Mouse (Mus musculus) liver, postnatal 0 days (tissue): Measurements from ENCODE around the gene Lnpk. TPM values are rescaled to one million over a fixed set of nuclear protein-coding genes. Genes with fewer than 3 reads are reported as not detected.

Experiments
- ATAC-seq: fragments of 200-750 bp; cut with Nextera tagmentation; 2 replicates; pipeline ENCODE4 v1.8.0; 2017; ENCODE audit warnings: mild to moderate bottlenecking, moderate library complexity
- DNase-seq: peaks from one replicate; pipeline ENCODE4 v3.0.0-alpha.2; 2016
- H3K27ac ChIP-seq: fragments of 300-500 bp; sonication (generic); 2 replicates; pipeline ENCODE4 v1.5.1; 2014; ENCODE audit warnings: antibody characterized with exemption, moderate library complexity, mild to moderate bottlenecking, low read depth
- H3K27me3 ChIP-seq: fragments of 300-500 bp; sonication (generic); 2 replicates; pipeline ENCODE4 v1.6.1; 2014; ENCODE audit warnings: low read length, control low read depth, mixed read lengths; ENCODE audit not compliant: insufficient read depth
- H3K36me3 ChIP-seq: fragments of 300-500 bp; sonication (generic); replicated peaks from 2 replicates; pipeline ENCODE4 v1.6.1; 2014; ENCODE audit warnings: mild to moderate bottlenecking, control low read depth, low read length, moderate library complexity, mixed read lengths; ENCODE audit not compliant: insufficient read depth
- H3K4me1 ChIP-seq: fragments of 300-500 bp; sonication (generic); 2 replicates; pipeline ENCODE4 v1.6.1; 2014; ENCODE audit warnings: antibody characterized with exemption, mild to moderate bottlenecking, control low read depth; ENCODE audit not compliant: insufficient read depth
- H3K4me2 ChIP-seq: fragments of 300-500 bp; sonication (generic); 2 replicates; pipeline ENCODE4 v1.6.1; 2014; ENCODE audit warnings: low read depth, mild to moderate bottlenecking, low read length, moderate library complexity, mixed read lengths
- H3K4me3 ChIP-seq: fragments of 300-500 bp; sonication (generic); 2 replicates; pipeline ENCODE4 v1.5.1; 2014; ENCODE audit warnings: low read depth, low read length
- H3K9ac ChIP-seq: fragments of 300-500 bp; sonication (generic); replicated peaks from 2 replicates; pipeline ENCODE4 v1.6.1; 2014; ENCODE audit warnings: mild to moderate bottlenecking, moderate library complexity
- H3K9me3 ChIP-seq: fragments of 300-500 bp; sonication (generic); 2 replicates; pipeline ENCODE4 v1.6.1; 2016; ENCODE audit warnings: mild to moderate bottlenecking, control low read depth, low read length, mixed read lengths
- CTCF ChIP-seq: sonication (generic); IDR thresholded peaks from 2 replicates; pipeline ENCODE4 v1.5.1; 2016; ENCODE audit warnings: antibody characterized with exemption, low read depth
- EP300 ChIP-seq: IDR thresholded peaks from 2 replicates; pipeline ENCODE4 v1.6.1; 2016; ENCODE audit warnings: antibody characterized with exemption, low read depth, mild to moderate bottlenecking
- WGBS: fragments of 180-500 bp; shearing (Covaris S2); extraction: QIAGEN DNeasy Blood & Tissue Kit; methylation state at CpG from one replicate; pipeline ENCODE4 v1.1.7; 2014; ENCODE audit not compliant: insufficient replicate concordance; 5-methylcytosine and 5-hydroxymethylcytosine counted together
- polyA plus RNA-seq: library from polyadenylated mRNA; unstranded; fragments of >200 nt; fragmentation: Nextera tagmentation; extraction: Ambion mirVana; gene quantifications from 2 replicates; pipeline ENCODE4 v1.2.1, GENCODE M21; 2015

The Lnpk gene
- polyA plus RNA-seq, result 9.6 and 11.1 TPM in 2 replicates

- Histone ChIP-seq H3K9ac (peak within 1 kb of the TSS; percentile 93), H3K4me3 (peak within 1 kb of the TSS; percentile 98), H3K4me2 (peak within 1 kb of the TSS; percentile 96), H3K36me3 (no peaks in the 10 kb centered on the region), H3K4me1 (peaks cover 9% of the 10 kb centered on the region), H3K27me3 (no peaks in the 10 kb centered on the region), H3K27ac (peak within 1 kb of the TSS; percentile 95), H3K9me3 (no peaks in the 10 kb centered on the region)
- under 1% methylated on average over 34 of the region's 34 CpGs for WGBS
- TF ChIP-seq CTCF (peak; percentile 6; the same call in 1 of the 2 replicates), EP300 (no peak)
- ATAC-seq (peak; percentile 98), DNase-seq (peak; percentile 95)
Observed at GRCm38 (mm10) chr2:74578843-74579489, at the start of gene Lnpk. TSS of gene Lnpk (minus strand) at chr2:74579435.

- Histone ChIP-seq H3K27me3 (no peaks in the 10 kb centered on the region), H3K4me3 (no peak overlapping the region), H3K9me3 (no peaks in the 10 kb centered on the region), H3K4me2 (no peak overlapping the region), H3K27ac (no peak overlapping the region), H3K9ac (no peak overlapping the region), H3K4me1 (no peaks in the 10 kb centered on the region), H3K36me3 (no peaks in the 10 kb centered on the region)
- 85% methylated on average over 10 of the region's 10 CpGs for WGBS
- ATAC-seq (no peak), DNase-seq (no peak)
- TF ChIP-seq CTCF (no peak), EP300 (no peak)
Observed at GRCm38 (mm10) chr2:74620368-74620767, 41.1 kb upstream of the Lnpk start.

- Histone ChIP-seq H3K9me3 (no peaks in the 10 kb centered on the region), H3K4me2 (no peak overlapping the region), H3K27ac (no peak overlapping the region), H3K4me1 (no peaks in the 10 kb centered on the region), H3K27me3 (no peaks in the 10 kb centered on the region), H3K4me3 (no peak overlapping the region), H3K36me3 (no peaks in the 10 kb centered on the region), H3K9ac (no peak overlapping the region)
- TF ChIP-seq EP300, result no peak
- TF ChIP-seq CTCF, result no peak
- no peak for DNase-seq
- 71% methylated on average over 3 of the region's 3 CpGs for WGBS
- ATAC-seq, result no peak
Observed at GRCm38 (mm10) chr2:74619676-74620246, 40.5 kb upstream of the Lnpk start.

GRCm38 (mm10) chr2:74617706-74618105, 38.5 kb upstream of the Lnpk start:
- Histone ChIP-seq H3K4me1 (no peaks in the 10 kb centered on the region), H3K9me3 (no peaks in the 10 kb centered on the region), H3K27me3 (no peaks in the 10 kb centered on the region), H3K27ac (no peak overlapping the region), H3K4me3 (no peak overlapping the region), H3K9ac (no peak overlapping the region), H3K4me2 (no peak overlapping the region), H3K36me3 (no peaks in the 10 kb centered on the region)
- 76% methylated on average over 9 of the region's 9 CpGs for WGBS
- TF ChIP-seq EP300 (no peak), CTCF (no peak)
- DNase-seq (no peak), ATAC-seq (no peak)

- TF ChIP-seq CTCF (no peak), EP300 (no peak)
- DNase-seq, result no peak
- H3K9me3 ChIP-seq, result no peaks in the 10 kb centered on the region; the same call in 1 of the 2 replicates
- H3K4me1 ChIP-seq, result no peaks in the 10 kb centered on the region
- no peak overlapping the region for H3K9ac ChIP-seq
- 69% methylated on average over 4 of the region's 4 CpGs for WGBS
- no peak for ATAC-seq
- H3K4me2 ChIP-seq, result no peak overlapping the region
- no peaks in the 10 kb centered on the region for H3K27me3 ChIP-seq
- H3K27ac ChIP-seq, result no peak overlapping the region
- H3K36me3 ChIP-seq, result no peaks in the 10 kb centered on the region
- no peak overlapping the region for H3K4me3 ChIP-seq
Observed at GRCm38 (mm10) chr2:74611406-74611805, 32.2 kb upstream of the Lnpk start.

- Histone ChIP-seq H3K4me2 (no peak overlapping the region), H3K9me3 (no peaks in the 10 kb centered on the region; the same call in 1 of the 2 replicates), H3K4me3 (no peak overlapping the region), H3K27me3 (no peaks in the 10 kb centered on the region), H3K4me1 (no peaks in the 10 kb centered on the region), H3K36me3 (no peaks in the 10 kb centered on the region), H3K9ac (no peak overlapping the region), H3K27ac (no peak overlapping the region)
- ATAC-seq (no peak), DNase-seq (no peak)
- TF ChIP-seq EP300 (no peak), CTCF (no peak)
Observed at GRCm38 (mm10) chr2:74609350-74609749, 30.1 kb upstream of the Lnpk start.
